Mouse (Mus musculus) heart, adult 18-20 months (tissue): ENCODE results near the gene Kat8. TPM values are rescaled to one million over a fixed set of nuclear protein-coding genes. Genes with fewer than 3 reads are reported as not detected.
"Not testable (repeated sequence)": the region's sequence is repeated elsewhere in the genome, so short reads cannot be mapped to it uniquely, and the experiment has no call there.

Experiments
- DNase-seq, 2 experiments: peaks; one replicate each; pipeline ENCODE4 v3.0.0; 2021 to 2022; ENCODE audit warnings: mixed read lengths in 1 of 2
- total RNA-seq, 2 experiments: library from RNA; stranded (reverse); gene quantifications; 2 replicates each; pipeline ENCODE4 v1.2.3; 2021

Gene Kat8
- total RNA-seq, 2 experiments from 2014 or later: 14.1 to 14.6 TPM

DNA sequence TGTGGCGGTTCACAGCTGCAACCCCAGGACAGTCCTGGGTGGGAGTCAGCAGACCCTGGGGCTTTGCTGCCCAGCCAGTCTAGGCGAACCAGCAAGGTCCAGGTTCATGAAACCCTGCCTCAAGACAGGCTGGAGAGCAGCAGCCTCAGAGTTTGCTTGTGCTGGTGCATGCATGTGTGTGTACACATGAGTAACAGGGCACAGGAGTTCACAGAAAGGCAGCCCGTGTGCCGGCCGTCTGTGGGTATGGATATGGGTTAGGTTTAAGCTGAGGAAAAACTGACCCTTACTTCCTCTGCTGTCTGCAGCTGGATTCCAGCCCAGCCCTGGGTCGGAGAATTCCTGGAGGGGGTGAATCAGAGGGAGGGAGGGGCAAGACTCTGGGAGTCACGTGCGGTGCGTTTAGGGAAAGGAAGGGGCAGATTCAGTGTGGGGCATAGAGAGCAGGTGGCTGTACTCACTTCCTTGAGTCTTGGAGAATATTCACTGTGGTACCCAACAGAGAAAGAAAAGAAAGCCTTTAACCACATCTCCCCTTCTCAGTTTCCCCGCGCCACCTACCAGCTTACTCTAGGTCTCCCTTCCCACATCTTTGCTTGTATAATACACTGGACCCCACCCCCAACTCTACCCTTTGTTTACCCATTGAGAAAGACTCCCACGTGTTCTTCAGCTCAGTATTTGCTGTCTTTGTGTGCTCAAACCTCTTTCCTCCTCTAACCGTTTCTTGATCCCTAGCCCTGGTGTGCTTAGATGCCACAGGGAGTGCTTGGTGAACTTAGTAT, 19.2 kb downstream of the Kat8 start:
- DNase-seq: peak; percentile 26 to 53

DNA sequence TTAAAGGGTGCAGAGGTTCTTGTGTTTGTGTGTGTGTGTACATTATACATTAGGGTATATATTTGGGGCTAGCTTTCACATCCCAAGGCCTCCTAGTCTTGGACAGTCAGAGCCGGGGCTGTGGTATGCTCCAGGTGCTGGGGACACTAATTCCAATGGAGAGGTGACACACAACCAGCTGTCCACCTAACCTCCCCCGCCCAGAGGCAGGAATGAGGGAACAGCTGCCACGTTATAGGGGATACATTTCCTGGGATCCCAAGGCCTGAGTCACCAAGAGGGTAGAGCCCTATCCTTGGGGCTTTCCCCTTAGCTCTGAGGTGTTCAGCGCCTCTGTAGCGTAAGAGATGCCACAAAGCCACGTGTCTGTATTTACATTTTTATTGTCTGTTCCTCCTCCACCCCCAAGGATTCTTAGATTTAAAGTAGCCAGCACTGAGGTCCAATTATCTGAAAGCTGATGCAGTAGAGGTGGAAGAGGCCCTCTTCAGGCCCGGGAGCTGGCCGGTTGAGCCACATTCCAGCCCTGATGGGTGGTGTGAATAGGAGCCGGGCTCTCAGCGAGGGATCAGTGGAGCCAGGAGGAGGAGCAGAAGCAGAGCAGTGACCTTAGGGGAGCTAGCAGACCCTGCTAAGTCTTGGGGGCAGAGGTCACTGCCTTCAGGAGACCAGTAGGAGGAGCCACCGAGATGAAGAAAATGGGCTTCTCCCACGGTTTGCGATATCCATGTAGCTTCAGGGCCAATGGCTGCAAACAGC, 20.1 kb downstream of the Kat8 start:
- no peak for DNase-seq

DNA sequence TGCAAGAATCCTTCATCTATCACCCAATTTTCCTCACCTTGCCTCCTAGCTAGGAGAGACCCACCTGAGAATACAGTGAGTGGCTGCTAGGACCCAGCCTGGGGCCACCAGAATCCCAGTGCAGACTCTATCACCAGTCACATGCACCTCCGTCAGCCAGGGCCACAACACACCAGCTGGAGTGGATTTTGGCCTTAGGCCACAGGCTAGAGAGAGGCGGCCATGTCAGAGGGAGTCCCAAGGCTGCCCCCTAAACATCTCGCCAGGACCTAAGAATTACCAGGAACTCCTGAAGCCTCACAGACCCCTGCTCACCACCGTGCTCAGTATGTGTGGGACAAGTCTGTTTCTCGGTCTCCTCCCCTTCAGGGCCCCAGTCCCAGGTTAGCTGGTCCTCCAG, 21.8 kb downstream of the Kat8 start:
- DNase-seq: no peak

- peak; percentile 96 to 98 for DNase-seq
Measured at GRCm38 (mm10) chr7:127935028-127935722, 22.9 kb downstream of the Kat8 start.

- DNase-seq: no peak
Measured at GRCm38 (mm10) chr7:127935748-127936159, 23.4 kb downstream of the Kat8 start.

DNA sequence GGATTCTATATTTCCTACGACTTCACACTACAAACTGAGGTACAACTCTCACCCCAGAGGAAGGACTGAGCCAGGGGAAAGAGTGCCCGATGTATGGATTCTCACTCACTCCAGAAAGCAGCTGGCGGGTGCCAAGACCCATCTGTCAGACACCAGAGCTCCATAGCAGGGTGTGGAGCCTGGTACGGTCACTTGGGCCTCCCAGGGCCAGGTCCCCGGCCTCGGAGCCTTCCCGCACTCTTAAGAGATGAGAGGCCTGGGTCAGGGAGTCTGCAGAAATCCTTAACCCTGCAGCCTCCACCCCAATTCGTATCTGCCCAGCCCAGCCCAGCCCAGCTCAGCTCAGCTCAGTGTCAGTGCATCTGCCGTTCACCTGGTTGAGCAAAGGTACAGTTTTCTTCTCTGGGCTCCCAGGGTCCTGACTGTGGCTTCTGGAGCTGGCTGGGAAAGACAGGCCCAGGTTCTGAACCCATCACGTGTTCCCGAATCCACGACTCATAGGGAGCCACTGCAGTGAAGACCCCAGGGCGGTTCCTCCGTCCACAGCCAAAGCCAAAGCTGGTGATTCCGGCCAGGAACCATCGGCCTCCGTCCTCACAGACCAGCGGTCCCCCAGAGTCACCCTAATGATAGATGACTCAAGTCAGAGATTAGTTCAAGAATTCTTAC, 24.0 kb downstream of the Kat8 start:
- peak in 1 of 2 experiments; percentile 19 for DNase-seq

- DNase-seq: not testable (repeated sequence)
Measured at GRCm38 (mm10) chr7:127942097-127942496, 29.8 kb downstream of the Kat8 start.

DNA sequence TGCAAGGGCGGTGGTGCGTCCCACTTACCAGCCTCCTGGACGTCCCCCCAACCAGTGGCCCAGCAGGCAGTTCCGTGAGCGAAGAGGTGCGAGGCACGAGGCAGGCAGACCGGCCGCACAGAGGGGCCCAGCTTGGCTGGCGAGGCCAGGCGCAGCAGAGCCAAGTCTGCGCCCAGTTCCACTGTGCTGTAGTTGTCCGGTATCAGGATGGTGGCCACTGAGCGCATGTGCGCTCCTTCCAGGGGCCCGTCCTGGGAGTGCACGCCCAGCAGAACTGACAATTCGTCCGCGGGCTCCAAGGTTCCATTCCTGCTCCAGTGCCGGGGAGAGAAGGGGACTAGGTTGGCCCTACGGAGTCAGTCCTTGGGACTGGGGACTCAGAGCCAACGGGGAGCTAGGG, 32.3 kb downstream of the Kat8 start:
- DNase-seq: peak; percentile 38 to 42

DNA sequence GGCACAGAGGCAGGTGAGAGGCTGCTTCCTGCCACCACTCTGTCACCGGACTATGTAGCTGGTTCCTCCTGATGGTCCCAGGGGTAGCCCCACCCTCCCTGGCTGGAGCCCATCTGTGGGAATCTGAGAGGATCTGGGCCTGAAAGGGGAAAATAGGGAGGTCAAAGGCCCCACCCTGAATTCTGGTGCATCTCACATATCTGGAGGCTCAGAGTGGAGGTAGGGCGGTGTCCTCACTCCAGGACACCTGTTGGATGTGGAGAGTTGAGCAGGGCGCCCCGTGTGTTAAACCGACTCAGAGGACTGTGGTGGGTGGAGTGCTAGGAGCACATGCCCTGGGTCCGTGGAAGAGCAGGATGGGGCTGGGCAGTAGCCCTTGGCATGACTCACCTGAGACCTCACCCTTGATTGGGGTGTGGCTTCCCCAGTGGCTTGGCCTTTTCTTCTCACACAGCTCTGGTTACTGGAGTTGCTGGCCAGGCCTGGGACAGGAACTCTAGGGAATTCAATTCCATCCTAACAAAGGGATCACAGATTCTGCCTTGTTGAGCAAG, 34.2 kb downstream of the Kat8 start, which contains the start of gene Prss36:
Gene Prss36 (minus strand): TSS at position 256 of the 554 bp plus-strand sequence.
- DNase-seq: no peak

GRCm38 (mm10) chr7:127952864-127953581, 40.7 kb downstream of the Kat8 start:
- DNase-seq: no peak

DNA sequence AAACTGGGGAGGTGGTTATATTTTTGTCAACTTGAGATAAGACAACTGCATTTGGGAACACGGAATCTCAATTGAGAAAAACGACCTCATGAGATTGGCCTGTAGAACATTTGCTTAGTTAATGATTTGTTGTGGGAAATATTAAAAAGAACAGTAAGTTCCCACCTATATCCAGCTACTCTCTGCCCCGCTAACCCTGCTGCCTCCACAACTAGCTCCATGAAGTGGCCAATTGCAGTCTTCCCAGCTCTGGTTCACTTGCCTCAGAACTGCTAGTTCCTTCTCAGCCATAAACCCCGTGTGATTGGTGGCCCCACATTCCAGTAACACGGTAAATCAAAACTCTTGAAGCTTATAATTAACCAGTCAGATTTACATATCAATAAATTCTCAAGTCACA, 47.0 kb downstream of the Kat8 start:
- no peak for DNase-seq

DNA sequence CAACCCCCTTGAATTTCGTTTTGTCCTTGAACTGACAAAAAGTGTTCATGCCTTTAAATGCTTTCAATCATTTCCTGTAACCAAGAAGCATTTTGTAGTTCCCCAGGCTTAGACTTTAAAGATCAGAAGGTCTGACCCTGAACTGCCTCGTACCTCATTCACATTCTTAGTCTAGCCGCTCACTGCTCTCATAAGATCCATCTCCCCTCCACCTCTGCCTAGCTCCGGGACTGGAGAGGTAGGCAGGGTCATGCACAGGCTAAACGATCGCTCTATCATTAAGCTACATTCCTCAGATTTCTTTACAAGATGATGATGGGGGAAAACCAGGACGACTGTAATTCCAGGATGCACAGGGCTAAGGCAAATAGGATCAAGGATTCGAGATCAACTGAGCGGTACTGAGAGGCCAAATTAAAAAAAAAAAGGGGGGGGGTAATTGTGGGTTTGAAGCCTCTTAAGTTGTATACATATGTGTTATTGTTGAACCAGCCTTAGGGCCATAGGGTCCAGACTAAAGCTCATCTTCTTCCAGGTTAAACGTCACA, 54.1 kb downstream of the Kat8 start:
- peak in 1 of 2 experiments; percentile 29 for DNase-seq

DNA sequence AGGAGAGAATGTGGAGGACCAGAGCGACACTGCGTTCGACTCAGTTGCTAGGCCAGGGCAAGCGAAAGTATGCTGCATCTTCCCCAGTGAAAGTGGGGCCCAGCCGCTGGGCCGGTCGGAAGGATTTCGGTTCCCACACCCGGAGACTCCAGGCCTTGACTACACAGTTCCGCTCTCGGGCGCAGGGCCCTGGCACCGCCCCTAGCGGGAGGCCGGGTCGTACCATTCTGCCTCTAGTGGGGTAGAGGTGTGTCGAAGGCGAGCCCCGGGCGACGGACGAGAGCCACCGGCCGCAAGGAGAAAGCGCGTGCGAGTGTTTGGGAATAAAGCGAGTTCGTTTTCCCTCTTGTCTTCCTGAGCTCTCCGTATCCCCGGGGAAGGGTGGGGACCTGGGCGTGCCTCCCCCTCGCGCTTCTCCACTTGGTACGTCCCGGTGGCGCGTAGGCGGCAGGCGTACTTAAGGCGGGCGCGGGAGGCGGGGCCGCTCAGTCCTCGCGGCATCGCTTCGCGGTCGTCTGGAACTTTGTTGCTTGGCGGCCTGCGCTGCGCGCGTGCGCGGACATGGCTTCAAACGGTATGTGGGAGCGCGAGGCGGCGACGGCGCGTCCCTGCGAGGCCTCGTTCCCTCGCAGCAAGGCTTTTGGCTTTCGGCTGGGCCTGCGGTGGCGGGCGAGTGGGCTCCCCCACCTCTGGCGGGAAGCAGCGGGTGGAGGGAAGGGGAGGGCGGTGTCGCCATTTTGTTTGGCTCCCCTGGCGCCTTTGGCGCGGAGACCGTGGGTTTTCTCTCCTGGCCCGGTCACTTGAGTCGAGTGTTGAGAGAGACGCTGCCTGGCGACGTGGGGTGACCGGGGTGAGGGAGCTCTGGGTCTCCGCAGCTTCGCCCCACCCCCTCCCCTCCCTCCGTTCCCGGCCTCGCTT, 54.9 kb downstream of the Kat8 start, which contains the start of gene Fus:
Gene Fus (plus strand): TSS at position 454 of the 918 bp plus-strand sequence.
- DNase-seq: peak; percentile 95 to 97

DNA sequence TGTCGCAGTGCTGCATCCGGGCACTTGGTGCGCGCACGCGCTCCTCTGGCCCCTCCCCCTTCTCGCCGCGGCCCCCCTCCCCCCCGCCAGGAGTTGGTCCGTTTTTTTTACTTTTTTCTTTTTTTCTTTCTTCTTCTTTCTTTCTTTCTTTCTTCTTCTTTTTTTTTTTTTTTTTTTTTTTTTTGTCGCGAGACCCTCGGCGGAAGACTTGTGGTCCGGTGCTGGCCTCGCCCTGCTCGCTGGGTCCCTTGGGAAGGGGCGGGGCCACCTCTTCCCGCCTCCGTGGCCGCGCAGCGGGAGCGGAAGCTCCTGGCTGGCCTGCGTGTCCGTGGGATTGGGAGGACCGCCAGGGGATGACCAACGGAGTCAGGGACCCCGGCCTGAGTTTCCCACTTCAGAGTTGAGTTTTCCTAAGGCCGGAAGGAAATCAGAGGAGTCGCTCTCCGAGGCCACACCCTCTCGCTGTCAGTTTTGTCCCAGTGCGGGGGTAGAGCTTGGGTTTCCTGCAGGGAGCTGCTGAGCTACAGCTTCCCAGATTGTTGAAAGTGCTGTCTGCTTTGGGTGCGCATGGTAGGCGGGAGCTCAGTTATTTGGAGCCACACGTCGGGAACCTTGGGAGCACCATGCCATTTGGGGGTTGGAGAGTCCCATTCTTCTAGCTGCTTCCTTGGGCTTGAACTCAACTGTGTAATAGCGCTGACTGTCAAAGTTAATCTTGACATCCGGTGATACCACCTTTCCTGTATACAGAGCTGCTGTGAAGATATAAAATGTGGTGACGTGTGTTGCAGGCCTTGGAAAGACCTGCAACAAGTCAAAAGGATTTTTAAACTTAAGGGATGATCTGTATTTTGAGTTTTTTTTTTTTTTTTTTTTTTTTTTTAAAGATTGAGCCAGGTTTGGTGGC, 55.9 kb downstream of the Kat8 start:
- peak; percentile 89 to 91 for DNase-seq

- peak; percentile 48 to 53 for DNase-seq
Measured at GRCm38 (mm10) chr7:127974413-127974930, 62.2 kb downstream of the Kat8 start.
